7 mouse cellular contexts compared by ENCODE assay signal in genomic region chr3:104616155-104616554, GRCm38 (mm10). TPM values are rescaled to one million over a fixed set of nuclear protein-coding genes. Genes with fewer than 3 reads are reported as not detected.
DNase-seq lines count a peak whose midpoint lies in the region; ATAC-seq and TF ChIP-seq lines count a peak whose summit lies in the region.

No protein-coding gene starts in this region.

- ATAC-seq in liver, embryonic 11.5 days (replicated peaks; ENCODE audit: low FRiP score) = no peak

- no peak for TF ChIP-seq POLR2A in lung, adult 2 months (IDR thresholded peaks at IDR 0.05; ENCODE audit: borderline replicate concordance, extremely low read depth, low read depth, low read length)

- H3K27me3 ChIP-seq in liver, embryonic 11.5 days (replicated peaks; ENCODE audit: control insufficient read depth, insufficient read depth, low read length) = no peaks in the 10 kb centered on the region

- no peak overlapping the region for H3K9ac ChIP-seq in liver, embryonic 11.5 days (ENCODE audit: low read depth, low read length)

- H3K9me3 ChIP-seq in liver, embryonic 11.5 days (ENCODE audit: control insufficient read depth, low read length) = no peaks in the 10 kb centered on the region

- H3K4me3 ChIP-seq in lung, adult 2 months (replicated peaks; ENCODE audit: extremely low read depth, low read depth, low read length) = no peak overlapping the region
- H3K4me3 ChIP-seq in liver, embryonic 11.5 days (ENCODE audit: low read depth, low read length) = no peak overlapping the region

- no peaks in the 10 kb centered on the region for H3K36me3 ChIP-seq in liver, embryonic 11.5 days (ENCODE audit: control insufficient read depth, insufficient read depth, low read length)

- TF ChIP-seq CTCF in lung, adult 2 months (IDR thresholded peaks at IDR 0.05; ENCODE audit: insufficient read depth, low read length) = no peak

- peak; percentile 17 for DNase-seq in lung, postnatal 10 days
- DNase-seq in lung, adult 2 months = no peak
- peak; percentile 80 for DNase-seq in brain, adult 2 months (ENCODE audit: low read depth, low spot score)
- DNase-seq in layer of hippocampus, postnatal 36 days = peak; percentile 63 to 64
- peak; percentile 79 for DNase-seq in thymus, postnatal 0 days (ENCODE audit: low spot score)
- no peak for DNase-seq in spleen, postnatal 36 days (ENCODE audit: low spot score in 2 of 2)
- no peak for DNase-seq in liver, embryonic 11.5 days (ENCODE audit: low spot score)

- no peak overlapping the region for H3K27ac ChIP-seq in liver, embryonic 11.5 days (ENCODE audit: low read depth, low read length)

- 41% methylated on average over 8 of the region's 8 CpGs for WGBS in lung, adult 2 months
- WGBS in liver, embryonic 11.5 days = 55% methylated on average over 8 of the region's 8 CpGs

- no peaks in the 10 kb centered on the region for H3K4me1 ChIP-seq in lung, adult 2 months (ENCODE audit: control insufficient read depth, insufficient read depth, low read length)
- no peaks in the 10 kb centered on the region for H3K4me1 ChIP-seq in liver, embryonic 11.5 days (replicated peaks; ENCODE audit: control insufficient read depth, insufficient read depth, low read length)

- no peak overlapping the region for H3K4me2 ChIP-seq in liver, embryonic 11.5 days

RNA-seq across cellular contexts. Expression of gene Slc16a1, which starts 22.3 kb away (rescaled TPM):
- 14.5 and 15.7 TPM in 2 replicates for polyA plus RNA-seq in lung, adult 2 months (2012; rRNA removed)
- total RNA-seq in layer of hippocampus, postnatal 36 days (2021) = 10 to 100 TPM; 24.1 to 29.1 TPM
- 82.5 and 84.3 TPM in 2 replicates for polyA plus RNA-seq in thymus, postnatal 0 days (2015; fragmentation: Nextera tagmentation; extraction: Ambion mirVana)
- 92.2 and 109 TPM in 2 replicates for polyA plus RNA-seq in liver, embryonic 11.5 days (2014; fragmentation: Nextera tagmentation; extraction: Ambion mirVana)

Comparison
In these comparisons a context has a peak if more than half of its experiments do, and no peak if none do; other contexts are left out.
1. DNase-seq: peak in lung, postnatal 10 days (single experiment), brain, adult 2 months (single experiment), layer of hippocampus, postnatal 36 days (2 of 2) and thymus, postnatal 0 days (single experiment); none in lung, adult 2 months (single experiment), spleen, postnatal 36 days (0 of 2) and liver, embryonic 11.5 days (single experiment).